Mouse (Mus musculus) stomach, embryonic 14.5 days (tissue): ENCODE measurements around the gene Gja5. TPM values are rescaled to one million over a fixed set of nuclear protein-coding genes. Genes with fewer than 3 reads are reported as not detected.
A peak's percentile ranks its signal among the peaks of the same experiment; 100 is the strongest.
"Not testable (repeated sequence)": the region's sequence is repeated elsewhere in the genome, so short reads cannot be mapped to it uniquely, and the experiment has no call there.

ENCODE experiments used
- ATAC-seq: fragments of 200-750 bp; cut with Nextera tagmentation; 2 replicates; pipeline ENCODE4 v1.8.0; 2017; ENCODE audit warnings: low read depth, moderate TSS enrichment; ENCODE audit not compliant: insufficient number of reproducible peaks, insufficient read depth, low FRiP score
- H3K27ac ChIP-seq: fragments of 300-500 bp; sonication (generic); 2 replicates; pipeline ENCODE4 v1.5.1; 2014; ENCODE audit warnings: mild to moderate bottlenecking, low read length, moderate library complexity, mixed read lengths
- H3K27me3 ChIP-seq: fragments of 300-500 bp; sonication (generic); 2 replicates; pipeline ENCODE4 v1.6.1; 2014; ENCODE audit warnings: low read length, control low read depth, mixed read lengths; ENCODE audit not compliant: control insufficient read depth, insufficient read depth
- H3K36me3 ChIP-seq: fragments of 300-500 bp; sonication (generic); 2 replicates; pipeline ENCODE4 v1.6.1; 2014; ENCODE audit warnings: mild to moderate bottlenecking, control low read depth, low read length, moderate library complexity, mixed read lengths; ENCODE audit not compliant: control insufficient read depth, insufficient read depth
- H3K4me1 ChIP-seq: fragments of 300-500 bp; sonication (generic); 2 replicates; pipeline ENCODE4 v1.6.1; 2014; ENCODE audit warnings: low read length, control low read depth, mixed read lengths; ENCODE audit not compliant: control insufficient read depth, insufficient read depth
- H3K4me2 ChIP-seq: fragments of 300-500 bp; sonication (generic); replicated peaks from 2 replicates; pipeline ENCODE4 v1.6.1; 2014; ENCODE audit warnings: low read depth, low read length, control low read depth
- H3K4me3 ChIP-seq: fragments of 300-500 bp; sonication (generic); 2 replicates; pipeline ENCODE4 v1.5.1; 2014; ENCODE audit warnings: low read depth, low read length, control low read depth
- H3K9ac ChIP-seq: fragments of 300-500 bp; sonication (generic); replicated peaks from 2 replicates; pipeline ENCODE4 v1.6.1; 2014; ENCODE audit warnings: low read depth, mild to moderate bottlenecking, control low read depth, low read length, moderate library complexity, mixed read lengths
- H3K9me3 ChIP-seq: fragments of 300-500 bp; sonication (generic); 2 replicates; pipeline ENCODE4 v1.6.1; 2016; ENCODE audit warnings: low read depth, low read length, control low read depth; ENCODE audit not compliant: control insufficient read depth
- WGBS: fragments of 180-500 bp; shearing (Covaris S2); extraction: QIAGEN DNeasy Blood & Tissue Kit; methylation state at CpG from one replicate; pipeline ENCODE4 v1.1.7; 2014; 5-methylcytosine and 5-hydroxymethylcytosine counted together
- polyA plus RNA-seq: library from polyadenylated mRNA; unstranded; fragments of >200 nt; fragmentation: Nextera tagmentation; extraction: Ambion mirVana; gene quantifications from 2 replicates; pipeline ENCODE4 v1.2.1, GENCODE M21; 2014

Gene Gja5
- polyA plus RNA-seq, 1 experiment from 2014 or later = 5.1 TPM

DNA sequence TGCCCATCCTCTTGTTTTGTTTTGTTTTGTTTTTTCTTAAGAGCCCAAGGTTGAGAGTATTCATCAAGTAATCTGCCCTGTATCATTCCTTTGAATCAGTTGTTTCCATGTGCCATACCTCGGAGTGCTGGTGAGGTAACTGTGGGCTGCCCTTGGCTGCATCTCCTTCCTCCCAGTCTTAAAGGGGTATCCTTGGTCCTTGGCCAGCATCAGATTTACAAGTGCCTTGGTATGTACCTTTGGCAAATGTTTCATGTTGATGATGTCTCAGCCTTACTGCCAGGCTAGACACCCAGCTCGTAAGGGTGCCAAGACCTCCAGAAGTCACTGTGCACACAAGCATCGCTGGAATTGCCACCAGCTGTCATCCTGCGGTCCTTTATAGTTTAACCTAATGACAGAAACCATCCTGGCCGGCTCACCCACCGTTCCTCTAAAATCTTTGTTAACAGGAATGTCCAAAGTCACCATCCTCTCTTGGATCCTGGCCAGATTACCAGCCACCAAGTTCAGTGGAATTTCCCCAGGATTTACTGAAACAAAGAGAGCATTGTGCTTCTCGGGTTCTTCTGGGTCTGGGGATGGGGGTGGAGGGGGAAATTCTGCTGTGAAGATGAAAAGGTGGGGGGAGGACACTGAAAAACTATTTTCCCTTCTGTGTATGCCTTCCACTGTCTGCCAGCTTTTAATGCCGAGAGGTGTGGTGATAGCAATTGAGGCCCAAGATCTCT, 147.7 kb downstream of the Gja5 start:
- Histone ChIP-seq H3K9me3 (no peaks in the 10 kb centered on the region), H3K27ac (no peak overlapping the region), H3K27me3 (no peaks in the 10 kb centered on the region), H3K4me3 (no peak overlapping the region), H3K4me1 (peaks cover 13% of the 10 kb centered on the region), H3K9ac (no peak overlapping the region), H3K4me2 (no peak overlapping the region), H3K36me3 (no peaks in the 10 kb centered on the region)
- WGBS = 43% methylated on average over 8 of the region's 8 CpGs
- ATAC-seq = no peak

DNA sequence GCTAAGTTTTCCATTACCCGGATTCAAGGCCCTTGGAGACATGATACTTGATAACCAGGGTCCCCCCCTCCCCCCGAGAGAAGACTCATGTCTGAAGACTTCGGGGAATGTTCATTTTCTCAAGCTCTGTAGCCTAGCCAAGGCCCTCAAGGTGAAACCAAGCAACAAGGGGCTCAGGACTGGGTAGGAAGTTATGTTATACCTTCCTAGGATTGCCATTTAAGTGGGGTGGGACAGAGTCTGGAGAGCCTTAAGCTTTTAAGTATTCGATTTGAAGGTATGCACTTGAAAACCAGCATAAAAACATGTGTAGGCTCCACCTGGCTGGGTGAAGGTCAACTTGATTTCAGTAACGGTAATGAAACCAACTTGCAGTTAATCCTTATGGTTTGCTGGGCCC, 154.2 kb downstream of the Gja5 start:
- Histone ChIP-seq H3K4me3 (no peak overlapping the region), H3K27ac (no peak overlapping the region), H3K9me3 (no peaks in the 10 kb centered on the region), H3K4me1 (no peaks in the 10 kb centered on the region), H3K9ac (no peak overlapping the region), H3K27me3 (no peaks in the 10 kb centered on the region), H3K36me3 (no peaks in the 10 kb centered on the region), H3K4me2 (no peak overlapping the region)
- no peak for ATAC-seq
- WGBS = 86% methylated on average over 5 of the region's 5 CpGs

DNA sequence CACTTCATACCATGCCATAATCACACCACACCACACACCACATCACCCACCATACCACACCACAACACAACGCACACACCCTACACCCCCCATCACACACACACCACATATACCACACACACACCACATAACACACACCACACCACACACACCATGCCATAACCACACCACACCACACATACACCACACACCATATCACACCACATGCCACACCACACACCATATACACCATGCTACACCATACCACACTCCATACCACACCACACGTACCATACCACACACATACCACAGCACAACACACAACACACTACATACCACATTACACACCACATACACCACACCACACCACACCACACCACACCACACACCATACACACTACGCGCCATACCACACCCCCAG, 155.6 kb downstream of the Gja5 start:
- no peaks in the 10 kb centered on the region for H3K9me3 ChIP-seq
- 93% methylated on average over 4 of the region's 4 CpGs for WGBS
- H3K4me2 ChIP-seq = no peak overlapping the region
- H3K27me3 ChIP-seq = no peaks in the 10 kb centered on the region
- no peak overlapping the region for H3K4me3 ChIP-seq
- H3K9ac ChIP-seq = no peak overlapping the region
- H3K27ac ChIP-seq = no peak overlapping the region
- H3K36me3 ChIP-seq = no peaks in the 10 kb centered on the region
- H3K4me1 ChIP-seq = no peaks in the 10 kb centered on the region
- no peak for ATAC-seq

DNA sequence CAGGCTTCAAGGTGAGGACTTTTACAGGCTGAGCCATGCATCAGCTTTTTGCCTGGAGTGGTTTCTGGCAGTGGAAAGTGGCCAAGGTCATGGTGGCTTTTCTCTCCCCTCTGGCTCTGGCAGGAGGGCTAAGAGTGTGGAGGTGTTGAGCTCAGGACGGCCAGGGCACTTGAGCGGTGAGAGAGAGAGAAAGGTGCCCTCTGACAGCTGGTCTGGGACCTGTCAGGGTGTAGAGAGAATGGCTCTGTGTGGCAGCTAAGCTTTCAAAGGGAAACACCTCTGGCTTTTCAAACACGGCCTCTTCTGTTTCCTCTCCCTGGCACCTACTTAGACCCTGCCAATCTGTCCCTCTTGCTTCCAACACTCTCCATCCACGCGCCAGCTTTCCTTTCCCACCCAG, 158.3 kb downstream of the Gja5 start:
- Histone ChIP-seq H3K4me3 (no peak overlapping the region), H3K27ac (no peak overlapping the region), H3K4me2 (no peak overlapping the region), H3K27me3 (no peaks in the 10 kb centered on the region), H3K36me3 (no peaks in the 10 kb centered on the region), H3K4me1 (no peaks in the 10 kb centered on the region), H3K9me3 (no peaks in the 10 kb centered on the region), H3K9ac (no peak overlapping the region)
- 56% methylated on average over 5 of the region's 5 CpGs for WGBS
- ATAC-seq = no peak

DNA sequence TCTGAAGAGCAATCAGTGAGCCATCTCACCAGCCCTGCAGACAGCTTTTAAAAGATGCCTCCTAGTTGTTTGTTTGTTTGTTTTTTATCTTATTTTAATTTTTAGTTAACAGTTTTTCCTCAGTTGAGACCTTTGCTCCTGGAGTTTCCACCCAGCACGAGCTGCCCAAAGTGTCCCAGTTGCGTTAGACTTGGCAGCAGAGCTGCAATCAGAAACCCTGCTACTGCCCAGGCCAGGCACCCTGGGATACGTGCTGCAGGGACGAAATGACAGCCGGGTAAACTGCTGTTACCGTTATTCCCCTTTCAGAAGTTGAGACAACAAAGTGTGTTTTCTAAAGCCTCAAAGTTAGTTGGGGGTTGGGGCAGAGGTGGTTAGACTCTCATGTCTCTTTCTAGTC, 159.6 kb downstream of the Gja5 start:
- no peak for ATAC-seq
- Histone ChIP-seq H3K4me2 (no peak overlapping the region), H3K4me1 (no peaks in the 10 kb centered on the region), H3K9ac (no peak overlapping the region), H3K4me3 (no peak overlapping the region), H3K9me3 (no peaks in the 10 kb centered on the region), H3K27me3 (no peaks in the 10 kb centered on the region), H3K27ac (no peak overlapping the region), H3K36me3 (no peaks in the 10 kb centered on the region)
- 66% methylated on average over 6 of the region's 6 CpGs for WGBS

DNA sequence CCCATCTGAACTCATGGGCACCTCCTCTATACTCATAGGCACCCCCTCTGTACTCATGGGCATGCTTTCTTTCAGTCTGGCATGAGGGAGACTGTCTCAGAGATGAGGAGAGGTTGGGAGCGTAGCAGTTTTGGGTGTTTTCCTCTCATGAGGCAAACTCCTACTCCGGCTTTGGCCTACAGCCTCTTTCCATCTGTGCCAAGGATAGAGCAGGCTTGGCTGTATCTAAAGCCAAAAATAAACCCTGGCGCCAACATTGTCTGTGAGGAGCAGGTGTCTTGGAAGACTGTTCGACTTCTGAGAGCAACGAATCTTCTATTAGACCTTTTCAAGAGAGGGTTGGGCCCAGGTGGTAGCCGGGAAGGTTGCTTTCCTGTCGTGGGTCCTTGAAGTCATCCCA, 165.1 kb downstream of the Gja5 start:
- not testable (repeated sequence) for H3K27ac ChIP-seq, ATAC-seq, H3K4me3 ChIP-seq, H3K9ac ChIP-seq, H3K4me2 ChIP-seq, H3K36me3 ChIP-seq, H3K4me1 ChIP-seq, H3K9me3 ChIP-seq, H3K27me3 ChIP-seq
- WGBS = 94% methylated on average over 7 of the region's 7 CpGs

DNA sequence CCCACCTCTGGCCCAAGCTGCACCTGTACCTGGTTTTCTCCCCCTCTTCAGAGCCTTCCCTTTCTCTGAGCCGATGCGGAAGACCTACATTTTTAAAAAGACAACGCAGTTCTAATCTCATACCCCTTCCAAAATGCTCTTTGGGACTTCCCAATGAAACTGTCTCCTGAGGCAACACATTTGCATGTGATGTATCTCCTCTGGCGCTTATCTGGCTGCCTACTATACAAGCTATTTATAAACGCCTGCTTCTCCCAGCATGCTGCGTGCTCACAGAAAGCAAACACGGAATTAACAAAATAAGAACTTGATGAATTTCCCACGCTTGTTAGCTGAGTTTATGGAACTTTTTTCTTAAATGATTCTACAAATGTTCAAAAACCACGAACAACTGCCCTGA, 167.4 kb downstream of the Gja5 start:
- H3K27ac ChIP-seq, ATAC-seq, H3K36me3 ChIP-seq, H3K4me2 ChIP-seq, H3K9ac ChIP-seq, H3K9me3 ChIP-seq, H3K4me3 ChIP-seq, H3K27me3 ChIP-seq, H3K4me1 ChIP-seq: not testable (repeated sequence)
- 69% methylated on average over 9 of the region's 9 CpGs for WGBS

DNA sequence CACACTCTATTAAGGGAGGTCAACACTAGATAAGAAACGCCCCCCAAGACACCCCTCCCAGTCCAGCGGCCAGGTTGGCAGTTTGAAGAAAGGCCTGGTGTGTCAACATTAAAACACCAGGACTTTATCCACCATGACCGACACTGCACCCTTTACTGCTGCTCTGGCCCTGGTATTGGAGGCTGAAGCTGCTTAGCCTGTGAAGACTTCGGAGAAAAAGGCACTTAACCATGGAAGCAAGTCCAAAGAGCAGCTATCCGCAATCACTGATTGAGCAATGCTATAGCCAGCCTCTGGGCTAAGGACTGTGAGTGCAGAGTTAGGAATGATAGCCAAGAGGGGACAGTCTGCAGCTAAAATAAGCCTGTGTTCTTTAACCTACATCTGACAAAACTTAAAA, 167.9 kb downstream of the Gja5 start:
- H3K4me2 ChIP-seq, H3K4me1 ChIP-seq, H3K4me3 ChIP-seq, H3K27ac ChIP-seq, H3K27me3 ChIP-seq, H3K9me3 ChIP-seq, H3K36me3 ChIP-seq, H3K9ac ChIP-seq: not testable (repeated sequence)
- ATAC-seq = 0 out of 2 replicates have a peak, but pooled peaks have one; percentile 18
- 75% methylated on average over 5 of the region's 5 CpGs for WGBS

DNA sequence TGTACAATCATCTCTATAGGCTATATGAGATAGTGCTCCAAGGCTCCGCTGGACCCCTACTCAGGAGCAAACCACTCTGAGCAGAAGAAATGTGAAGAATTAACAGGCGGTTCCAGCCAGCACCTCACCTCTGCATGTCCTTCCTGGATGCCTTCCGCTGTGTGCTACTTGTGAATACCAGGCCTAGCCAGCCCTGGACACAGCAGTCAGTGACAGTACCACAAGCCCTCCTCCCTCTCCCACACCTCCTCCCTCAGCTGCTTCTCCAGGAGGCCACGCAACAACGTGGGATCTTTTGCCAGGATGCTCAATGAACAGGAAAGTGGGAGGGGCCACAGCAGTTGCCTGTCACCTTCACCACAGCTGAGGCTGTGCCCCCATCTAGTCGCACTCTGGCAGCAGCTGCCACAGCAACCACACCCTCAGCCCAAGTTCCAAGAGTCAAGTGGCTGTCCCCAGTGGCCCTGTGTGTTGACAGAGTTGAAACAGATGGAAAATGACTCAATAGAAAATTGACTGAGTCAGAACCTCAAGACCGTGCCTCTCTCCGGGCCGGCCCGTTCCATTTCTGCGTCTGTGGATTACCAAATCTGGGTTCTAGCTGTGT, 171.4 kb downstream of the Gja5 start:
- H3K4me2 ChIP-seq, H3K4me3 ChIP-seq, H3K9ac ChIP-seq, H3K9me3 ChIP-seq, ATAC-seq, H3K36me3 ChIP-seq, H3K4me1 ChIP-seq, H3K27me3 ChIP-seq, H3K27ac ChIP-seq: not testable (repeated sequence)
- WGBS = 18% methylated on average over 2 of the region's 11 CpGs
